Mouse (Mus musculus) layer of hippocampus, adult 6 months (tissue): ENCODE measurements around the gene Zfp687. TPM values are rescaled to one million over a fixed set of nuclear protein-coding genes. Genes with fewer than 3 reads are reported as not detected.
A peak's percentile ranks its signal among the peaks of the same experiment; 100 is the strongest.

Experiments
- long read RNA-seq, 2 experiments: library from polyadenylated mRNA; unstranded; transcript quantifications; one replicate each; pipeline ENCODE4 v2.0.0; 2019 to 2020
- microRNA-seq: library from miRNA; unstranded; fragments of <30 nt; microRNA quantifications from one replicate; pipeline ENCODE4 v1.2.0, GENCODE M21; 2020
- polyA plus RNA-seq: library from polyadenylated mRNA; unstranded; fragments of <200 nt; fragmentation: Nextera tagmentation; gene quantifications from 2 replicates; pipeline ENCODE4 v1.2.3, GENCODE M21; 2021

Zfp687 gene
- 4.8 and 5.7 TPM in 2 replicates for polyA plus RNA-seq
- long read RNA-seq, experiment 1, partial matches to known transcripts, result 1 of 4 reads
- long read RNA-seq, experiment 1, other reads (novel, unspliced or antisense), result 3 of 4 reads
- long read RNA-seq, experiment 2, partial matches to known transcripts, result 9 of 12 reads
- long read RNA-seq, experiment 2, other reads (novel, unspliced or antisense), result 3 of 12 reads

DNA sequence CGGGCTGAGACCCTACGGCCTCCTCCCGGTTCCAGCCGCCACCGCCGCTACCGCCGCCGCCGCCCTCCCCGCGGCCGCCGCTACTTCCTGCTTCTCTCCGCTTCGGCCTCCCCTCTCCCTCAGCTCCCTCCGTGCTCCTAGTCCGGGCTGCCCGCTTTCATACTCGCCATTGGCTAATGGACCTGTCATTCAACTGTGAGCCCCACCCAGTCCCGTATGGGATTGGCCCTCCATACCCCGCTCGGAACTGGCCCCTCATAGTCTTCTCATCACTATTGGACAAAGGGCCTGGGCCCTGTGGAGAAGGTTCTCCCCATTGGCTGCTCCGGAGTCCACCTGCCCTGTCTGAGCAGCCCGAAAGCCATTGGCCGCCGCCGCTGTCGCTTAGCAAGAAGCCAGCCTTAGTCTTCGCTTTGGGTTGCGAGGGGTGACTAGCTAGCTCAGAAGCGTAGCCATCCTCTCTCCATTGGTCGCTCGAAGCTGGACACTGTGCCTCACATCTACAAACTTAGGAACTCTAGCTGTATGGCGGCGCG is at the start of gene Zfp687:
Gene Zfp687, minus strand, starts transcription at position 112 of the 536 bp plus-strand sequence.

GRCm38 (mm10) chr3:95042166-95042837 is 27.1 kb upstream of the Zfp687 start, which contains the start of gene Psmd4:
Gene Psmd4, minus strand, starts transcription at chr3:95042614.

DNA sequence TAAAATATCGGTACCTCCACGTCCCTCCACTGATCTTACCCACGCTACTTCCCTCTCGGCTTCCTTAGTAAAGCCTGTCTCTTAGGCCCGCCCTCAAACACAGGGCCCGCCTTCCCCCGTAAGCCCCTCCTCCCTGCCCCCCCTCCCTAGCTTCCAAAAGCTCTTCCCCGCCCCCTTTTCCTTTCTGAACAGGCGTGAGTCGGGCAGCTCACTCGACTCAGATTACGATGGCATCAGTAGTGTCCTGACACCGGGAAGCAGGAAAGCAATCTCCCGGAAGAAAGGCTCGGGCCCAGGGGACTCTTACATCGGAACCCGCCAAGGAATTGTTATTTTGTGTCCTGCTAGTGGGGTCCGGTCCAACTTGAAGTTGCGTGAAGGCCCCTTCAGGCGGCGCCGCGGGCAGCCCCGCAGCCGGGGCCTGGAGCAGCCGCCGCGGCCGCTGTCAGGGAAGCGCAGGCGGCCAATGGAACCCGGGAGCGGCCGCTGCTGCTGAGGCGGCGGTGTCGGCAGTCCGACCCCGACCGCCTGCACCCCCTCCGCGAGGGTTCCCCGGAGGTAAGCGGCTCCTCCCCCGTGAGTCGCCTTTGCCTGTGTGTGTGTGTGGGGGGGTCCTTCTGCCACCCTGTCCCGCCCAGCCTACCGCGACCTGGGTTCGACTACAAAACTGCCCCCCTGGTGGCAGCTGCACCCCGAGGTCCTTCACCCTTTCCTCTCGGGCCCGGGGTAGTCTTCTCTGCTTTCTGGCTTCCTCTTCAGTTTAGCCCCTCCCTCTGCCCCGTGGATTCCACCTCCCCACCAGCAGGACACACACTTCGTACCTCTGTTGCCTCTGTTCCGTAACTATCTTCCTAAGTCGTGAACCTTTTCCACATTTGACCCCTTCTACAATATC is 40.5 kb downstream of the Zfp687 start, which contains the start of gene Pi4kb:
Gene Pi4kb, plus strand, starts transcription at position 204 of the 895 bp plus-strand sequence.

Small RNAs within 50 kb of the gene (microRNA-seq; reads per million reads assigned to microRNA genes)
- 4.9 reads per million, percentile 18 among the genes with 10 or more reads in this experiment for gene Mir7013

Other genes with a start within 250 kb of the Zfp687 start
- 0.73 and 2.1 TPM in 2 replicates for gene Cgn, start 229.0 kb downstream of the Zfp687 start, polyA plus RNA-seq
- gene Pogz, start 177.9 kb downstream of the Zfp687 start, polyA plus RNA-seq, result 5.5 and 5.9 TPM in 2 replicates
- 181 and 189 TPM in 2 replicates for gene Psmb4, start 128.5 kb downstream of the Zfp687 start, polyA plus RNA-seq
- 36.6 and 38.5 TPM in 2 replicates for gene Selenbp1, start 82.4 kb downstream of the Zfp687 start, polyA plus RNA-seq
- 2.5 and 2.6 TPM in 2 replicates for gene Rfx5, start 61.4 kb downstream of the Zfp687 start, polyA plus RNA-seq
- gene Pi4kb, start 40.7 kb downstream of the Zfp687 start, polyA plus RNA-seq, result 9.2 and 10.6 TPM in 2 replicates
- 232 and 236 TPM in 2 replicates for gene Psmd4, start 27.2 kb upstream of the Zfp687 start, polyA plus RNA-seq
- gene Pip5k1a, start 91.5 kb upstream of the Zfp687 start, polyA plus RNA-seq, result 11.3 and 13.1 TPM in 2 replicates
- 42.0 and 50.9 TPM in 2 replicates for gene Vps72, start 95.6 kb upstream of the Zfp687 start, polyA plus RNA-seq
- gene Tmod4, start 109.0 kb upstream of the Zfp687 start, polyA plus RNA-seq, result 0.41 and 0.44 TPM in 2 replicates
- gene Scnm1, start 118.6 kb upstream of the Zfp687 start, polyA plus RNA-seq, result 58.4 and 58.8 TPM in 2 replicates
- gene Lysmd1, start 118.6 kb upstream of the Zfp687 start, polyA plus RNA-seq, result 9.2 and 11.4 TPM in 2 replicates
- 2.6 and 3.7 TPM in 2 replicates for gene Tnfaip8l2, start 126.9 kb upstream of the Zfp687 start, polyA plus RNA-seq
- gene Sema6c, start 145.0 kb upstream of the Zfp687 start, polyA plus RNA-seq, result 1.2 and 2.4 TPM in 2 replicates
- gene Gabpb2, start 202.5 kb upstream of the Zfp687 start, polyA plus RNA-seq, result 0.60 and 0.73 TPM in 2 replicates
- gene Cdc42se1, start 213.3 kb upstream of the Zfp687 start, polyA plus RNA-seq, result 66.2 and 87.2 TPM in 2 replicates
- 286 and 302 TPM in 2 replicates for gene Mllt11, start 216.7 kb upstream of the Zfp687 start, polyA plus RNA-seq
- gene Gm128, start 226.2 kb upstream of the Zfp687 start, polyA plus RNA-seq, result 0.06 and 0.23 TPM in 2 replicates
- gene Bnipl, start 235.7 kb upstream of the Zfp687 start, polyA plus RNA-seq, result not detected in 2 replicates